Mouse (Mus musculus): ENCODE measurements around the gene Gm6588.

Gm6588 gene

GRCm38 (mm10) chr5:112473453-112473852, 24.2 kb downstream of the Gm6588 start:
- DNase-seq: no peak

- DNase-seq: no peak
Measured at GRCm38 (mm10) chr5:112481946-112482410, 32.8 kb downstream of the Gm6588 start.

- no peak for DNase-seq
Measured at GRCm38 (mm10) chr5:112482551-112482950, 33.3 kb downstream of the Gm6588 start.

- DNase-seq: no peak
Measured at GRCm38 (mm10) chr5:112483030-112483429, 33.8 kb downstream of the Gm6588 start.

- no peak for DNase-seq
Measured at GRCm38 (mm10) chr5:112484924-112485715, 35.9 kb downstream of the Gm6588 start.

- peak; percentile 42 to 62 for DNase-seq
Measured at GRCm38 (mm10) chr5:112486415-112486814, 37.2 kb downstream of the Gm6588 start.

- DNase-seq: no peak
Measured at GRCm38 (mm10) chr5:112487504-112487903, 38.3 kb downstream of the Gm6588 start.

- DNase-seq: no peak
Measured at GRCm38 (mm10) chr5:112488101-112488776, 39.0 kb downstream of the Gm6588 start.

GRCm38 (mm10) chr5:112491489-112491888, 42.3 kb downstream of the Gm6588 start:
- no peak for DNase-seq

GRCm38 (mm10) chr5:112493492-112493891, 44.3 kb downstream of the Gm6588 start:
- peak; percentile 15 to 43 for DNase-seq

GRCm38 (mm10) chr5:112496753-112497369, 47.6 kb downstream of the Gm6588 start:
- no peak for DNase-seq

- DNase-seq: no peak
Measured at GRCm38 (mm10) chr5:112498921-112499917, 50.0 kb downstream of the Gm6588 start.

- no peak for DNase-seq
Measured at GRCm38 (mm10) chr5:112499918-112500682, 50.9 kb downstream of the Gm6588 start.

All from kidney, postnatal 36 days (tissue).